Mouse (Mus musculus) neural tube, embryonic 11.5 days (tissue): Measurements from ENCODE around the gene Slc31a1. TPM values are rescaled to one million over a fixed set of nuclear protein-coding genes. Genes with fewer than 3 reads are reported as not detected.

Experiments
- ATAC-seq: fragments of 200-750 bp; cut with Nextera tagmentation; 2 replicates; pipeline ENCODE4 v1.8.0; 2017; ENCODE audit warnings: moderate number of reproducible peaks, mild to moderate bottlenecking, moderate TSS enrichment, moderate library complexity; ENCODE audit not compliant: insufficient read depth, low FRiP score, low TSS enrichment
- DNase-seq: peaks from one replicate; pipeline ENCODE4 v3.0.0-alpha.2; 2015; ENCODE audit warnings: low spot score
- H3K27ac ChIP-seq: fragments of 300-500 bp; sonication (generic); 2 replicates; pipeline ENCODE4 v1.5.1; 2014; ENCODE audit warnings: low read depth, mild to moderate bottlenecking, low read length
- H3K27me3 ChIP-seq: fragments of 300-500 bp; sonication (generic); 2 replicates; pipeline ENCODE4 v1.6.1; 2014; ENCODE audit warnings: mild to moderate bottlenecking, low read length, mixed read lengths; ENCODE audit not compliant: control insufficient read depth, insufficient read depth
- H3K36me3 ChIP-seq: fragments of 300-500 bp; sonication (generic); 2 replicates; pipeline ENCODE4 v1.6.1; 2014; ENCODE audit warnings: mild to moderate bottlenecking, low read length, moderate library complexity, mixed read lengths; ENCODE audit not compliant: control insufficient read depth, insufficient read depth
- H3K4me1 ChIP-seq: fragments of 300-500 bp; sonication (generic); 2 replicates; pipeline ENCODE4 v1.6.1; 2014; ENCODE audit warnings: low read length, mixed read lengths; ENCODE audit not compliant: control insufficient read depth, insufficient read depth
- H3K4me2 ChIP-seq: fragments of 300-500 bp; sonication (generic); 2 replicates; pipeline ENCODE4 v1.6.1; 2014; ENCODE audit warnings: low read depth, mild to moderate bottlenecking, moderate library complexity
- H3K4me3 ChIP-seq: fragments of 300-500 bp; sonication (generic); 2 replicates; pipeline ENCODE4 v1.5.1; 2014; ENCODE audit warnings: low read depth, low read length
- H3K9ac ChIP-seq: fragments of 300-500 bp; sonication (generic); 2 replicates; pipeline ENCODE4 v1.6.1; 2014; ENCODE audit warnings: mild to moderate bottlenecking, low read length
- H3K9me3 ChIP-seq: fragments of 300-500 bp; sonication (generic); 2 replicates; pipeline ENCODE4 v1.6.1; 2016; ENCODE audit warnings: low read length; ENCODE audit not compliant: control insufficient read depth
- WGBS: fragments of 180-500 bp; shearing (Covaris S2); extraction: QIAGEN DNeasy Blood & Tissue Kit; methylation state at CpG from one replicate; pipeline ENCODE4 v1.1.7; 2014; 5-methylcytosine and 5-hydroxymethylcytosine counted together
- polyA plus RNA-seq: library from polyadenylated mRNA; unstranded; fragments of >200 nt; fragmentation: Nextera tagmentation; extraction: Ambion mirVana; gene quantifications from 2 replicates; pipeline ENCODE4 v1.2.1, GENCODE M21; 2014

Gene Slc31a1
- polyA plus RNA-seq, 1 experiment from 2014 or later = 48.5 TPM

- WGBS = under 1% methylated on average over 35 of the region's 35 CpGs
- Histone ChIP-seq H3K4me3 (peak overlapping the region; percentile 78), H3K4me2 (peak overlapping the region; percentile 40), H3K27ac (no peak overlapping the region), H3K9me3 (no peaks in the 10 kb centered on the region), H3K4me1 (no peaks in the 10 kb centered on the region; the same call in none of the 2 replicates), H3K36me3 (no peaks in the 10 kb centered on the region), H3K27me3 (no peaks in the 10 kb centered on the region), H3K9ac (peak overlapping the region; percentile 79)
- DNase-seq (peak; percentile 71), ATAC-seq (peak; percentile 63)
Observed at GRCm38 (mm10) chr4:62407730-62408582, 47.4 kb downstream of the Slc31a1 start.

- Histone ChIP-seq H3K9me3 (no peaks in the 10 kb centered on the region), H3K36me3 (0 out of 2 replicates have a peak, but pooled peaks cover 3% of the 10 kb centered on the region), H3K4me3 (peak within 1 kb of the TSS; percentile 78), H3K4me1 (no peaks in the 10 kb centered on the region; the same call in none of the 2 replicates), H3K27ac (peak within 1 kb of the TSS; percentile 73), H3K4me2 (peak within 1 kb of the TSS; percentile 62), H3K27me3 (no peaks in the 10 kb centered on the region), H3K9ac (peak within 1 kb of the TSS; percentile 83)
- peak; percentile 97 for DNase-seq
- under 1% methylated on average over 39 of the region's 39 CpGs for WGBS
- peak; percentile 99 for ATAC-seq
Observed at GRCm38 (mm10) chr4:62408601-62409282, 48.2 kb downstream of the Slc31a1 start, which contains the start of the genes Cdc26 and Prpf4. Cdc26 (minus strand) TSS chr4:62408642. Prpf4 (plus strand) TSS chr4:62408797.

- H3K9ac ChIP-seq = peak overlapping the region; percentile 83
- no peaks in the 10 kb centered on the region; the same call in none of the 2 replicates for H3K4me1 ChIP-seq
- DNase-seq (no peak), ATAC-seq (no peak)
- H3K27me3 ChIP-seq = no peaks in the 10 kb centered on the region
- no peak overlapping the region for H3K27ac ChIP-seq
- H3K9me3 ChIP-seq = no peaks in the 10 kb centered on the region
- peak overlapping the region; percentile 78 for H3K4me3 ChIP-seq
- peaks cover 3% of the 10 kb centered on the region; the same call in 1 of the 2 replicates for H3K36me3 ChIP-seq
- 39% methylated on average over 6 of the region's 6 CpGs for WGBS
- peak overlapping the region; percentile 62 for H3K4me2 ChIP-seq
Observed at GRCm38 (mm10) chr4:62409615-62410014, 49.1 kb downstream of the Slc31a1 start.

- Histone ChIP-seq H3K9ac (no peak overlapping the region), H3K36me3 (peaks cover 3% of the 10 kb centered on the region), H3K4me3 (no peak overlapping the region), H3K4me2 (peak overlapping the region; percentile 62; the same call in 1 of the 2 replicates), H3K27me3 (no peaks in the 10 kb centered on the region), H3K27ac (no peak overlapping the region), H3K4me1 (no peaks in the 10 kb centered on the region; the same call in none of the 2 replicates), H3K9me3 (no peaks in the 10 kb centered on the region)
- DNase-seq = no peak
- no peak for ATAC-seq
- 90% methylated on average over 2 of the region's 2 CpGs for WGBS
Observed at GRCm38 (mm10) chr4:62410325-62410724, 49.8 kb downstream of the Slc31a1 start.

- WGBS = 94% methylated on average over 10 of the region's 10 CpGs
- H3K36me3 ChIP-seq = peaks cover 3% of the 10 kb centered on the region
- no peak overlapping the region for H3K4me3 ChIP-seq
- no peak overlapping the region for H3K9ac ChIP-seq
- no peaks in the 10 kb centered on the region for H3K9me3 ChIP-seq
- ATAC-seq (no peak), DNase-seq (no peak)
- no peaks in the 10 kb centered on the region; the same call in none of the 2 replicates for H3K4me1 ChIP-seq
- no peak overlapping the region for H3K4me2 ChIP-seq
- H3K27ac ChIP-seq = no peak overlapping the region
- no peaks in the 10 kb centered on the region for H3K27me3 ChIP-seq
Observed at GRCm38 (mm10) chr4:62411606-62412005, 51.1 kb downstream of the Slc31a1 start.

- Histone ChIP-seq H3K4me2 (no peak overlapping the region), H3K4me3 (no peak overlapping the region), H3K27ac (no peak overlapping the region), H3K9ac (no peak overlapping the region), H3K27me3 (no peaks in the 10 kb centered on the region), H3K9me3 (no peaks in the 10 kb centered on the region), H3K36me3 (peaks cover 29% of the 10 kb centered on the region), H3K4me1 (no peaks in the 10 kb centered on the region)
- DNase-seq (no peak), ATAC-seq (no peak)
- 94% methylated on average over 8 of the region's 8 CpGs for WGBS
Observed at GRCm38 (mm10) chr4:62418448-62418847, 57.9 kb downstream of the Slc31a1 start.

- Histone ChIP-seq H3K4me2 (no peak overlapping the region), H3K36me3 (peaks cover 31% of the 10 kb centered on the region), H3K4me1 (no peaks in the 10 kb centered on the region), H3K27ac (no peak overlapping the region), H3K4me3 (no peak overlapping the region), H3K27me3 (no peaks in the 10 kb centered on the region), H3K9ac (no peak overlapping the region), H3K9me3 (no peaks in the 10 kb centered on the region)
- no peak for DNase-seq
- no peak for ATAC-seq
- 96% methylated on average over 6 of the region's 6 CpGs for WGBS
Observed at GRCm38 (mm10) chr4:62419091-62419490, 58.6 kb downstream of the Slc31a1 start.

GRCm38 (mm10) chr4:62425891-62426290 lies 65.4 kb downstream of the Slc31a1 start:
- Histone ChIP-seq H3K27ac (no peak overlapping the region), H3K9me3 (no peaks in the 10 kb centered on the region), H3K4me3 (no peak overlapping the region), H3K4me1 (no peaks in the 10 kb centered on the region), H3K27me3 (no peaks in the 10 kb centered on the region), H3K9ac (no peak overlapping the region), H3K36me3 (peaks cover 19% of the 10 kb centered on the region), H3K4me2 (no peak overlapping the region)
- DNase-seq = no peak
- 90% methylated on average over 4 of the region's 4 CpGs for WGBS
- ATAC-seq = no peak
